Mouse (Mus musculus): Measurements from ENCODE around the gene Itpr1.

The Itpr1 gene

GRCm38 (mm10) chr6:108213481-108214293, 791 bp downstream of the Itpr1 start:
- DNase-seq (ENCODE audit: low spot score in 2 of 2): no peak

GRCm38 (mm10) chr6:108214294-108214925, 1.5 kb downstream of the Itpr1 start:
- no peak for DNase-seq (ENCODE audit: low spot score in 2 of 2)

GRCm38 (mm10) chr6:108216091-108216490, 3.2 kb downstream of the Itpr1 start:
- DNase-seq (ENCODE audit: low spot score in 2 of 2): no peak

GRCm38 (mm10) chr6:108216832-108217231, 3.9 kb downstream of the Itpr1 start:
- DNase-seq (ENCODE audit: low spot score in 2 of 2): no peak

GRCm38 (mm10) chr6:108217987-108218386, 5.1 kb downstream of the Itpr1 start:
- no peak for DNase-seq (ENCODE audit: low spot score in 2 of 2)

GRCm38 (mm10) chr6:108222435-108222834, 9.5 kb downstream of the Itpr1 start:
- no peak for DNase-seq (ENCODE audit: low spot score in 2 of 2)

- no peak for DNase-seq (ENCODE audit: low spot score in 2 of 2)
Observed at GRCm38 (mm10) chr6:108222875-108223274, 10.0 kb downstream of the Itpr1 start.

GRCm38 (mm10) chr6:108224361-108224760, 11.5 kb downstream of the Itpr1 start:
- DNase-seq (ENCODE audit: low spot score in 2 of 2): no peak

- no peak for DNase-seq (ENCODE audit: low spot score in 2 of 2)
Observed at GRCm38 (mm10) chr6:108225027-108225426, 12.1 kb downstream of the Itpr1 start.

GRCm38 (mm10) chr6:108226230-108226629, 13.3 kb downstream of the Itpr1 start:
- DNase-seq (ENCODE audit: low spot score in 2 of 2): no peak

GRCm38 (mm10) chr6:108227461-108227860, 14.6 kb downstream of the Itpr1 start:
- no peak for DNase-seq (ENCODE audit: low spot score in 2 of 2)

- no peak for DNase-seq (ENCODE audit: low spot score in 2 of 2)
Observed at GRCm38 (mm10) chr6:108228048-108228447, 15.2 kb downstream of the Itpr1 start.

GRCm38 (mm10) chr6:108228601-108229000, 15.7 kb downstream of the Itpr1 start:
- DNase-seq (ENCODE audit: low spot score in 2 of 2): no peak

- no peak for DNase-seq (ENCODE audit: low spot score in 2 of 2)
Observed at GRCm38 (mm10) chr6:108230608-108231007, 17.7 kb downstream of the Itpr1 start.

- DNase-seq (ENCODE audit: low spot score in 2 of 2): no peak
Observed at GRCm38 (mm10) chr6:108231892-108232710, 19.2 kb downstream of the Itpr1 start.

GRCm38 (mm10) chr6:108233070-108233469, 20.2 kb downstream of the Itpr1 start:
- DNase-seq (ENCODE audit: low spot score in 2 of 2): no peak

- DNase-seq (ENCODE audit: low spot score in 2 of 2): no peak
Observed at GRCm38 (mm10) chr6:108234536-108234935, 21.6 kb downstream of the Itpr1 start.

- DNase-seq (ENCODE audit: low spot score in 2 of 2): no peak
Observed at GRCm38 (mm10) chr6:108235680-108236123, 22.8 kb downstream of the Itpr1 start.

GRCm38 (mm10) chr6:108236411-108236921, 23.6 kb downstream of the Itpr1 start:
- no peak for DNase-seq (ENCODE audit: low spot score in 2 of 2)

- DNase-seq (ENCODE audit: low spot score in 2 of 2): no peak
Observed at GRCm38 (mm10) chr6:108236996-108237395, 24.1 kb downstream of the Itpr1 start.

GRCm38 (mm10) chr6:108237585-108237984, 24.7 kb downstream of the Itpr1 start:
- DNase-seq (ENCODE audit: low spot score in 2 of 2): no peak

GRCm38 (mm10) chr6:108238011-108238410, 25.1 kb downstream of the Itpr1 start:
- no peak for DNase-seq (ENCODE audit: low spot score in 2 of 2)

Measured in left cerebral cortex, adult 9 months (tissue).